Mouse (Mus musculus): ENCODE data around the gene Klc2. TPM values are rescaled to one million over a fixed set of nuclear protein-coding genes. Genes with fewer than 3 reads are reported as not detected.

The Klc2 gene
- polyA plus RNA-seq (2012; rRNA removed) (45.8 and 54.0 TPM in 2 replicates), polyA plus RNA-seq (2014; fragmentation: Nextera tagmentation; extraction: Ambion mirVana) (14.9 and 16.3 TPM in 2 replicates)

- H3K27me3 ChIP-seq (ENCODE audit: control insufficient read depth, insufficient read depth, low read length) = no peaks in the 10 kb centered on the region
- peak within 1 kb of the TSS; percentile 87 for H3K27ac ChIP-seq (replicated peaks; ENCODE audit: low read depth, low read length)
- H3K9me3 ChIP-seq (ENCODE audit: control insufficient read depth, low read length) = no peaks in the 10 kb centered on the region
- ATAC-seq (ENCODE audit: low FRiP score, low read depth) (no peak), DNase-seq (ENCODE audit: low spot score) (no peak)
- H3K36me3 ChIP-seq (ENCODE audit: control insufficient read depth, insufficient read depth, low read length) = peaks cover 8% of the 10 kb centered on the region
- H3K9ac ChIP-seq (ENCODE audit: low read depth, low read length, severe bottlenecking) = peak within 1 kb of the TSS; percentile 74
- WGBS = under 1% methylated on average over 18 of the region's 18 CpGs
- H3K4me1 ChIP-seq (ENCODE audit: control insufficient read depth, insufficient read depth, low read length) = peaks cover 13% of the 10 kb centered on the region
- no peak for TF ChIP-seq POLR2A (IDR thresholded peaks at IDR 0.05; ENCODE audit: borderline replicate concordance, extremely low read depth, insufficient read depth, insufficient read length)
- H3K4me3 ChIP-seq (replicated peaks; ENCODE audit: low read length) = peak within 1 kb of the TSS; percentile 85
- peak within 1 kb of the TSS; percentile 90 for H3K4me2 ChIP-seq (replicated peaks; ENCODE audit: low read depth, low read length, severe bottlenecking)
Observed at GRCm38 (mm10) chr19:5118384-5118698, at the start of gene Klc2. Klc2 (minus strand) TSS chr19:5118560.

GRCm38 (mm10) chr19:5167477-5167876 is 49.1 kb upstream of the Klc2 start:
- no peak for ATAC-seq (ENCODE audit: low FRiP score, low read depth)
- no peaks in the 10 kb centered on the region for H3K27me3 ChIP-seq (ENCODE audit: control insufficient read depth, insufficient read depth, low read length)
- no peak overlapping the region for H3K4me3 ChIP-seq (replicated peaks; ENCODE audit: low read length)
- H3K36me3 ChIP-seq (ENCODE audit: control insufficient read depth, insufficient read depth, low read length) = peaks cover 10% of the 10 kb centered on the region
- H3K9me3 ChIP-seq (ENCODE audit: control insufficient read depth, low read length) = no peaks in the 10 kb centered on the region
- H3K4me1 ChIP-seq (ENCODE audit: control insufficient read depth, insufficient read depth, low read length) = no peaks in the 10 kb centered on the region
- H3K4me2 ChIP-seq (replicated peaks; ENCODE audit: low read depth, low read length, severe bottlenecking) = no peak overlapping the region
- H3K9ac ChIP-seq (ENCODE audit: low read depth, low read length, severe bottlenecking) = no peak overlapping the region
- 83% methylated on average over 4 of the region's 4 CpGs for WGBS
- DNase-seq (ENCODE audit: low spot score) = no peak
- no peak for TF ChIP-seq POLR2A (IDR thresholded peaks at IDR 0.05; ENCODE audit: borderline replicate concordance, extremely low read depth, insufficient read depth, insufficient read length)
- no peak overlapping the region for H3K27ac ChIP-seq (replicated peaks; ENCODE audit: low read depth, low read length)

GRCm38 (mm10) chr19:5164380-5164779 is 46.0 kb upstream of the Klc2 start:
- no peak overlapping the region for H3K4me2 ChIP-seq (replicated peaks; ENCODE audit: low read depth, low read length, severe bottlenecking)
- H3K27me3 ChIP-seq (ENCODE audit: control insufficient read depth, insufficient read depth, low read length) = no peaks in the 10 kb centered on the region
- ATAC-seq (ENCODE audit: low FRiP score, low read depth) (no peak), DNase-seq (ENCODE audit: low spot score) (no peak)
- no peak overlapping the region for H3K27ac ChIP-seq (replicated peaks; ENCODE audit: low read depth, low read length)
- WGBS = 73% methylated on average over 2 of the region's 2 CpGs
- H3K4me3 ChIP-seq (replicated peaks; ENCODE audit: low read length) = no peak overlapping the region
- H3K4me1 ChIP-seq (ENCODE audit: control insufficient read depth, insufficient read depth, low read length) = no peaks in the 10 kb centered on the region
- H3K36me3 ChIP-seq (ENCODE audit: control insufficient read depth, insufficient read depth, low read length) = peaks cover 10% of the 10 kb centered on the region
- H3K9ac ChIP-seq (ENCODE audit: low read depth, low read length, severe bottlenecking) = no peak overlapping the region
- TF ChIP-seq POLR2A (IDR thresholded peaks at IDR 0.05; ENCODE audit: borderline replicate concordance, extremely low read depth, insufficient read depth, insufficient read length) = no peak
- no peaks in the 10 kb centered on the region for H3K9me3 ChIP-seq (ENCODE audit: control insufficient read depth, low read length)

DNA sequence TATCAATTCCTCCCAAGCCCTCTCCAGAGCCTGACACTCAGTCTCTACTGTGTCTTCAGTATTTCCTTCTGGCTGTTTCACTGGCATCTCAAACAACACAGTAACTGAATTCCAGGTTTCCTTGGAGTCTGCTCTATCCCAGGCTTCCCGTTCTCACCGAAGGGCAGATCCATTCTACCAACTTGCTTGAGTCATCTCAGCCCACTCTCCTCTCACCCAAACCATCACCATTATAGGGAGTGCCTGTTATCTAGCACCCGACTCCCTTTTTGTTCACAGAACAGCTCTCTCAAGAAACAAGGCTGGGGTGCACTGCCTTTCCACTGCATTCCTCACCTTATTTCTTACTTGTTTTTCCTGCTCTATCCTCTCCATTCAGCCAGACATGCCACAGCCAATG is 43.6 kb upstream of the Klc2 start:
- no peak for DNase-seq (ENCODE audit: low spot score)
- Histone ChIP-seq H3K4me1 (ENCODE audit: control insufficient read depth, insufficient read depth, low read length) (no peaks in the 10 kb centered on the region), H3K27ac (replicated peaks; ENCODE audit: low read depth, low read length) (no peak overlapping the region), H3K9me3 (ENCODE audit: control insufficient read depth, low read length) (no peaks in the 10 kb centered on the region), H3K4me3 (replicated peaks; ENCODE audit: low read length) (no peak overlapping the region), H3K9ac (ENCODE audit: low read depth, low read length, severe bottlenecking) (no peak overlapping the region), H3K36me3 (ENCODE audit: control insufficient read depth, insufficient read depth, low read length) (peaks cover 10% of the 10 kb centered on the region), H3K4me2 (replicated peaks; ENCODE audit: low read depth, low read length, severe bottlenecking) (no peak overlapping the region), H3K27me3 (ENCODE audit: control insufficient read depth, insufficient read depth, low read length) (no peaks in the 10 kb centered on the region)
- no peak for TF ChIP-seq POLR2A (IDR thresholded peaks at IDR 0.05; ENCODE audit: borderline replicate concordance, extremely low read depth, insufficient read depth, insufficient read length)
- ATAC-seq (ENCODE audit: low FRiP score, low read depth) = no peak
- 92% methylated on average over 3 of the region's 3 CpGs for WGBS

DNA sequence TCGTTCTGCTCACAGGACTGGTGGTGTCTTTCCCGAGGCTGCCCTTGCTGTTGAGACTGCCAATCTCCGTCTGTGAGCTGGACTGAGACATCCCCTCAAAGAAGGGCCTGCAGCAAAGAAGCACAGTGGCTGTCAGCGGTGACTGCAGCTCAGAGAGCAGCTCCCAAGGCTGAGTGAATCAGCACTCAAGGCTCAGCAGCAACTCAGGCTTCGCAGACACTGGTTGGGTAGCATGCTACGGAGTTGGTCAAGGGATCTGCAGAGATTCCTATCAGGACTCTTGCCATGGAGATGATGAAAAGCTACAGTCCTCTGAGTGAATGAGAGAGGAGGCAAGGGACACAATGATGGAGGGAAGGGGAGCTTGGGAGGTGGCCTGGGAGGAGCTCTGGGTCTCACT is 33.9 kb upstream of the Klc2 start:
- H3K4me1 ChIP-seq (ENCODE audit: control insufficient read depth, insufficient read depth, low read length) = no peaks in the 10 kb centered on the region
- no peak overlapping the region for H3K9ac ChIP-seq (ENCODE audit: low read depth, low read length, severe bottlenecking)
- no peak for DNase-seq (ENCODE audit: low spot score)
- H3K4me3 ChIP-seq (replicated peaks; ENCODE audit: low read length) = no peak overlapping the region
- no peak for ATAC-seq (ENCODE audit: low FRiP score, low read depth)
- TF ChIP-seq POLR2A (IDR thresholded peaks at IDR 0.05; ENCODE audit: borderline replicate concordance, extremely low read depth, insufficient read depth, insufficient read length) = no peak
- WGBS = 87% methylated on average over 6 of the region's 6 CpGs
- no peaks in the 10 kb centered on the region for H3K9me3 ChIP-seq (ENCODE audit: control insufficient read depth, low read length)
- peaks cover 57% of the 10 kb centered on the region for H3K36me3 ChIP-seq (ENCODE audit: control insufficient read depth, insufficient read depth, low read length)
- no peak overlapping the region for H3K27ac ChIP-seq (replicated peaks; ENCODE audit: low read depth, low read length)
- H3K4me2 ChIP-seq (replicated peaks; ENCODE audit: low read depth, low read length, severe bottlenecking) = no peak overlapping the region
- H3K27me3 ChIP-seq (ENCODE audit: control insufficient read depth, insufficient read depth, low read length) = no peaks in the 10 kb centered on the region

DNA sequence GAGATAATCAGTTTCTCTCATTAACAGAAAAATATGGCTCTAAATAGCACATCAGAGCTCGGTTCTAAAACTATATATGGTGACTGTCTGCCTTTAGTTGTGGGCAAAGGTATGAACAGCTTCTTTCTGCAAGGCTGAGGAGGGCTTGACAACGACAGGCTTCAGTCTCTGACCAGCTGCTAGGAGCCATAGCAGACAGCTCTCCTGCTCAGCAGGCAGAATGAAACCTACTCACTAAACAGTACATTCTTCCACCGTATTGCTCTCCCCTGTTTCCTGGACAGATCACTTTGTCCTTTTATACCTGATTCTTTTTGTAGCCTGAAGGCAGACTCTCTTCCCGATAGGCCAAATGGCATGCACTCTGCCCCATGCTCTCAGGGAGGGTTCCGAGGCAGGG is 33.4 kb upstream of the Klc2 start:
- WGBS = 82% methylated on average over 5 of the region's 5 CpGs
- Histone ChIP-seq H3K4me1 (ENCODE audit: control insufficient read depth, insufficient read depth, low read length) (no peaks in the 10 kb centered on the region), H3K4me2 (replicated peaks; ENCODE audit: low read depth, low read length, severe bottlenecking) (no peak overlapping the region), H3K36me3 (ENCODE audit: control insufficient read depth, insufficient read depth, low read length) (peaks cover 60% of the 10 kb centered on the region), H3K27ac (replicated peaks; ENCODE audit: low read depth, low read length) (no peak overlapping the region), H3K4me3 (replicated peaks; ENCODE audit: low read length) (no peak overlapping the region), H3K27me3 (ENCODE audit: control insufficient read depth, insufficient read depth, low read length) (no peaks in the 10 kb centered on the region), H3K9me3 (ENCODE audit: control insufficient read depth, low read length) (no peaks in the 10 kb centered on the region), H3K9ac (ENCODE audit: low read depth, low read length, severe bottlenecking) (no peak overlapping the region)
- ATAC-seq (ENCODE audit: low FRiP score, low read depth) = no peak
- TF ChIP-seq POLR2A (IDR thresholded peaks at IDR 0.05; ENCODE audit: borderline replicate concordance, extremely low read depth, insufficient read depth, insufficient read length) = no peak
- DNase-seq (ENCODE audit: low spot score) = no peak

Measured in limb, embryonic 14.5 days (tissue).